Mouse (Mus musculus) midbrain, postnatal 0 days (tissue): Measurements from ENCODE around the gene Gm8773. TPM values are rescaled to one million over a fixed set of nuclear protein-coding genes. Genes with fewer than 3 reads are reported as not detected.

Experiments
- ATAC-seq: fragments of 200-750 bp; cut with Nextera tagmentation; 2 replicates; pipeline ENCODE4 v1.8.0; 2017; ENCODE audit warnings: moderate number of reproducible peaks, mild to moderate bottlenecking, moderate TSS enrichment, moderate library complexity; ENCODE audit not compliant: low FRiP score
- DNase-seq: peaks from one replicate; pipeline ENCODE4 v3.0.0-alpha.2; 2015; ENCODE audit warnings: low spot score
- H3K27ac ChIP-seq: fragments of 300-500 bp; sonication (generic); 2 replicates; pipeline ENCODE4 v1.5.1; 2014; ENCODE audit warnings: low read depth, mild to moderate bottlenecking, low read length, mixed read lengths
- H3K27me3 ChIP-seq: fragments of 300-500 bp; sonication (generic); 2 replicates; pipeline ENCODE4 v1.6.1; 2014; ENCODE audit warnings: low read length, control low read depth, mixed read lengths; ENCODE audit not compliant: insufficient read depth
- H3K36me3 ChIP-seq: fragments of 300-500 bp; sonication (generic); 2 replicates; pipeline ENCODE4 v1.6.1; 2014; ENCODE audit warnings: low read length, control low read depth, mixed read lengths; ENCODE audit not compliant: insufficient read depth
- H3K4me1 ChIP-seq: fragments of 300-500 bp; sonication (generic); 2 replicates; pipeline ENCODE4 v1.6.1; 2014; ENCODE audit warnings: mild to moderate bottlenecking, control low read depth, antibody characterized with exemption, low read length, mixed read lengths; ENCODE audit not compliant: insufficient read depth
- H3K4me2 ChIP-seq: fragments of 300-500 bp; sonication (generic); 2 replicates; pipeline ENCODE4 v1.6.1; 2014; ENCODE audit warnings: low read depth, mild to moderate bottlenecking, low read length, mixed read lengths; ENCODE audit not compliant: poor library complexity, severe bottlenecking
- H3K4me3 ChIP-seq: fragments of 300-500 bp; sonication (generic); 2 replicates; pipeline ENCODE4 v1.5.1; 2014; ENCODE audit warnings: low read depth, mild to moderate bottlenecking, low read length, moderate library complexity
- H3K9ac ChIP-seq: fragments of 300-500 bp; sonication (generic); replicated peaks from 2 replicates; pipeline ENCODE4 v1.6.1; 2014; ENCODE audit warnings: mild to moderate bottlenecking, low read length, moderate library complexity, mixed read lengths; ENCODE audit not compliant: poor library complexity, severe bottlenecking
- H3K9me3 ChIP-seq: fragments of 300-500 bp; sonication (generic); 2 replicates; pipeline ENCODE4 v1.6.1; 2016; ENCODE audit warnings: low read length, control low read depth
- CTCF ChIP-seq: IDR thresholded peaks from 2 replicates; pipeline ENCODE4 v1.5.1; 2016; ENCODE audit warnings: antibody characterized with exemption, mild to moderate bottlenecking
- WGBS: fragments of 180-500 bp; shearing (Covaris S2); extraction: QIAGEN DNeasy Blood & Tissue Kit; methylation state at CpG from one replicate; pipeline ENCODE4 v1.1.7; 2014; 5-methylcytosine and 5-hydroxymethylcytosine counted together
- polyA plus RNA-seq: library from polyadenylated mRNA; unstranded; fragments of >200 nt; fragmentation: Nextera tagmentation; extraction: Ambion mirVana; gene quantifications from 2 replicates; pipeline ENCODE4 v1.2.1, GENCODE M21; 2015
- total RNA-seq: library from RNA; depleted of rRNA; stranded (reverse); fragments of >200 nt; gene quantifications from 2 replicates; pipeline ENCODE4 v1.2.3, GENCODE M21; 2014; rRNA removed

Gm8773 gene
- total and polyA plus RNA-seq, 2 experiments from 2014 or later: 11.5 to 12.2 TPM

GRCm38 (mm10) chr5:5618329-5618728, 44.7 kb downstream of the Gm8773 start:
- 67% methylated on average over 4 of the region's 4 CpGs for WGBS
- no peaks in the 10 kb centered on the region for H3K9me3 ChIP-seq
- DNase-seq: no peak
- no peak overlapping the region for H3K9ac ChIP-seq
- H3K4me2 ChIP-seq: no peak overlapping the region
- ATAC-seq: no peak
- no peaks in the 10 kb centered on the region for H3K36me3 ChIP-seq
- H3K4me1 ChIP-seq: no peaks in the 10 kb centered on the region
- H3K27me3 ChIP-seq: no peaks in the 10 kb centered on the region
- no peak overlapping the region for H3K4me3 ChIP-seq
- H3K27ac ChIP-seq: no peak overlapping the region
- no peak for TF ChIP-seq CTCF

- H3K4me3 ChIP-seq: no peak overlapping the region
- no peak overlapping the region for H3K27ac ChIP-seq
- no peak overlapping the region for H3K4me2 ChIP-seq
- no peaks in the 10 kb centered on the region for H3K27me3 ChIP-seq
- TF ChIP-seq CTCF: no peak
- whole genome bisulfite sequencing: 74% methylated on average over 3 of the region's 3 CpGs
- DNase-seq: no peak
- no peaks in the 10 kb centered on the region for H3K36me3 ChIP-seq
- H3K9me3 ChIP-seq: no peaks in the 10 kb centered on the region
- ATAC-seq: no peak
- H3K9ac ChIP-seq: no peak overlapping the region
- no peaks in the 10 kb centered on the region for H3K4me1 ChIP-seq
These were observed 51.9 kb downstream of the Gm8773 start for GRCm38 (mm10) chr5:5625491-5625890.

Other genes starting within 250 kb of the Gm8773 start
- gene Cdk14, start 153.5 kb upstream of the Gm8773 start, total RNA-seq: 84.4 and 86.4 TPM in 2 replicates
- 45.1 and 45.6 TPM in 2 replicates for gene Cdk14, start 153.5 kb upstream of the Gm8773 start, polyA plus RNA-seq
- 0.42 TPM in 1 of 2 replicates, not detected in the other for gene 1700015F17Rik, start 94.7 kb upstream of the Gm8773 start, total RNA-seq
- gene 1700015F17Rik, start 94.7 kb upstream of the Gm8773 start, polyA plus RNA-seq: 0.22 and 0.33 TPM in 2 replicates
- 16.7 and 21.4 TPM in 2 replicates for gene Cldn12, start 58.8 kb upstream of the Gm8773 start, total RNA-seq
- 13.9 and 14.5 TPM in 2 replicates for gene Cldn12, start 58.8 kb upstream of the Gm8773 start, polyA plus RNA-seq
- gene Gtpbp10, start 14.3 kb upstream of the Gm8773 start, total RNA-seq: 15.5 and 21.7 TPM in 2 replicates
- 10.5 and 10.6 TPM in 2 replicates for gene Gtpbp10, start 14.3 kb upstream of the Gm8773 start, polyA plus RNA-seq
- gene Cfap69, start 90.4 kb downstream of the Gm8773 start, total RNA-seq: 9.3 and 13.8 TPM in 2 replicates
- gene Cfap69, start 90.4 kb downstream of the Gm8773 start, polyA plus RNA-seq: 8.4 and 9.0 TPM in 2 replicates
- 11.0 and 14.7 TPM in 2 replicates for gene Steap2, start 120.8 kb downstream of the Gm8773 start, total RNA-seq
- 4.3 and 4.8 TPM in 2 replicates for gene Steap2, start 120.8 kb downstream of the Gm8773 start, polyA plus RNA-seq
- gene Steap1, start 175.5 kb downstream of the Gm8773 start, total RNA-seq: 0.71 TPM in 1 of 2 replicates, not detected in the other
- gene Steap1, start 175.5 kb downstream of the Gm8773 start, polyA plus RNA-seq: 0.63 and 0.65 TPM in 2 replicates